Mouse (Mus musculus): Measurements from ENCODE around the gene Map3k20.
A peak's percentile ranks its signal among the peaks of the same experiment; 100 is the strongest.

Map3k20 gene

DNA sequence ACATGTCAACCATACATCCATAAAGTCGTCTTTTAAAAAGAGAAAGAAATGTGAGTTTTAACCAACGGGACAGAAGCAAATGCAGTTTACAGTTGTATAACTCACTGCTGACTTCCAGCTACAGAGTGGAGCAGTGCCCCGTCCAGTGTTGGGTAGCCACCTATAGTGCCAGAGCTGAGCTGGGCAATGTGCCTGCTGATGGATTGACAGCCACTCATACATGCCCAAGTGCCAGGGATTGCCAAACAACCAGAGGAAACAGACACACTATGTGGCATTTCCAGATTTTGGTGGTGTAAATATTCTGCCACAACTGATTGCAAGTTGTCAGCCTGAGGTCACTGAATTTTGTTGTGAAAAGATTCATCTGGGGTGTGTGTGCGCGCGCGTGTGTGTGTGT lies 139.2 kb downstream of the Map3k20 start:
- DNase-seq (ENCODE audit: low spot score): no peak

DNA sequence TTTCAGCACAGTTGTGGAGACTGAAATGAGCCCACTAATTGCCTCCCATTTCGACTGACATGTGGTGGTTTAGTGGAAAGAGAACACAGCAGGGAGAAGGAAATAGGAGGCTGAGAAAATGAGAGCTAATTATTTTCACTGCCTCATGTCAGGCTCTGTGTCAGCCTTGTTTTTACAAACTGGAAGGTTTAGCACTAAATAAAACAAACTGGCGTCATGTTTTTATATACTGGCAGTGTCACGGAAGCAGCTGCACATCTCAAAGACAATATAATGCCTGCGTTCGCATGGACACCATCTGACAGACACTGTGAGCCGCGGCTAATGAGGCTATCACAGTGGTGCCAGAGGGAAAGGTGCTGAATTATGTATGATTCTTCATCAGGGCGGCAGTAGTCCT lies 141.3 kb downstream of the Map3k20 start:
- DNase-seq (ENCODE audit: low spot score): peak; percentile 57

DNA sequence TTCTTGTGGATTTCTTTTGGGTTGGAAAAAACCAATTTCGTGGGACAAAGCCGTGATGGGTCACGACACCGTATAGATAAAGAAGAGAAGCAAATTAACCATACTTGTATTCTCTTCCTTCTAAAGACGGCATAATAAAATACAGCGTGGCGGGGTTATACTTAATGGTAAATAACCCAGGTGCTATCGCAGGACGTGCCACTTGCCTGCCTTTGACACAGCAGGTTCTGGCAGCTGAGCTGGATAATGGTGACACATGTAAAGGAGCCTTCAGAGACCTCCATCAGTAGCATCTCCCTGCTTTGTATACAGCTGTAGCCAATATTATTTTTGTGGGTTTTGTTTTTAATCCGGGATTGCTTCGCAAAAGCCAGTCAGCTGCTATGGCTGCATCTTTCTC lies 141.9 kb downstream of the Map3k20 start:
- DNase-seq (ENCODE audit: low spot score): no peak

DNA sequence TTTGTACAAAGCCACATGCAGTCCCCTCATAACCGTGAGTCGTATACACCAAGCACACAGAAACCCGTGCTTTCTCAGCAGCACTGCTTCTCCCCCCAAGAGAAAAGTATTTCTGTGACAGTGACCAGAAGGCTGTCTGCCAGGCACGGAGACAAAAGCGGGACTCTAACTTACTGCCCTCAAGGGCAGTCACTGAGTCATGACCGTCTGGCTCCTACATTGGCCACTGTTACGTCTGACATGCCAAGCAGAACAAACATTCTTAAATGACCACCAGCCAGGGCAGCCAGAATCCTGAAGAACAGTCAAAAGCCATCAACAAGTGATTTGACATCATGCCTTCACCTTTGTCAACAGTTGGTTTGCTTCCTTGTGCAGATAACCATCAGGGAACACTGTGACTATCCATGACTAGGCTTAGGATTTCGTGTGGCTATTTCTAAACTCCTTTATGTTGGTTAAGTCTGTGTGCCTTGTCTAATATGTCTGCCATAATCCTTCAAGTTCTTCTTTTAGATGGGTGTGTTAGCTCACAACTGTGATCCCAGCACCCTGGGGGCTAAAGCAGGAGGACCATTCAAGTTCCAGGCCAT lies 153.6 kb downstream of the Map3k20 start:
- DNase-seq (ENCODE audit: low spot score): no peak

DNA sequence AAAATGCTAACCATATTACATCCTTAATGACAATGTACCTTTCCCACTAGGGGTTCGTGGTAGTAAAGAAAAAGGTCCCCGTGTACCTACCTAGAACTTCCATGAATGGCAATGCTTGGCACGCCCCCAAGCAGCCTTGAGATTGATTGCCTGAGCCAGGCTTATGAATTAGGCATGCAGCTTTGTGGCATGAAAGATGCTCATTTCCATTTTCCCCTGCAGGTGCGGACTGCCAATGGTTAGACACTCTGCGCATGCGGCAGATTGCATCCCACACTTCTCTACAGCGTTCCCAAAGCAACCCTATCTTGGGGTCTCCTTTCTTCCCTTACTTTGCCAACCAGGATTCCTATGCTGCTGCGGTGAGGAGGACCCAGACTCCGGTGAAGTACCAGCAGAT lies 155.6 kb downstream of the Map3k20 start:
- DNase-seq (ENCODE audit: low spot score): no peak

DNA sequence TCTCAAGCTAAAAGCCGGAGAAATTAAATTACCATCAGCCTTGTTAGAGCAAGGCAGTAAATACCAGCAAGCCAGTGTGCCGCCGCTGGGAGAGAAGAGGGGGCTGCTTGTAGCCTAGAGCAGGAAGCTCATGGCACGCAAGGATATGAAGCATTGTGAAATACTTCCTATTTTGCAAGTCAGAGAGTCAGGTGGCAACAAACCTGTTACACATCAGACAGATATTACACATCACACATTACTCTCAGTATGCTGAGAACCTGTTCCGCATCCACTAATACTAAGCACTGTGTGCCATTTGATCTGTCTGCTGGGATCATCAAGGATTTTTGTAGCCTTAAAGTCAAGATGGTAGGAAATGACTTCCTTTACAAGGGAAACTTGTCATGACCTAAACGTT lies 157.4 kb downstream of the Map3k20 start:
- no peak for DNase-seq (ENCODE audit: low spot score)

DNA sequence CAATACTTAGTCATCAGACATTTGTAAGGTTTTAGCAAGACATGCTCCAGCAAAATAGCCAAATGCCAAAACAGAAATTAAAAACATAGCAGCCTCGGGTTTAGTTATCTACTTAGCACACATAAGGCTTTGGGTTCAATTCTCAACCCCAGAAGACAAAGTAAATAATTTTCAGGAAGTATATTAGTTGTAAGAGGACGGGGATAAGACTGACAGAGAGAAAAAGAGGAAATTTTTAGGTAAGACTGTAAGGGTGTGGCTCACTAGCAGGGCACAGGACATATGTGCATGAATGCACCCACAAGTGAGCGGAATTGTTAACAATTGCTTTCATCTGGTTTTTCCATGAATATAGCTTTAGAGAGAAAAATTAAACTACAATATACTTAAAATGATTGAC lies 158.5 kb downstream of the Map3k20 start:
- DNase-seq (ENCODE audit: low spot score): no peak

DNA sequence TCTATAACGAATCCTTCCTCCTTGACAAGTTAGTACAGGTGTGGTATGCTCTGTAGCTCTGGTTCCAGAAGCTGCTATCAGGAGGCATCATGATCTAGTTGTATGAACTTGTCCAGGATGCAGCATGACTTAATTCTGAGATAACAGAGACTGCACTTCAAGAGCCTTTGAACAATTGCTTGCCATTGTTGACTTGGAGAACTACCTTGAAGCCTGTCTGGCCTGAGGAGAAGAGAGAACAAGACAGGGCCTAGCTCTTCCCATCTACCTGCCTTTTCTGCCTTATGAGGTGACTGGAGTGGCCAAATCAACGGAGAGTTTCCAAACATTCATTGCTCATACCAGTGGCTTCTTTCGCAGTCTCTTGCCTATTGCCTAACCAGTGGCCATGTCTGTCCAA lies 160.7 kb downstream of the Map3k20 start:
- DNase-seq (ENCODE audit: low spot score): no peak

DNA sequence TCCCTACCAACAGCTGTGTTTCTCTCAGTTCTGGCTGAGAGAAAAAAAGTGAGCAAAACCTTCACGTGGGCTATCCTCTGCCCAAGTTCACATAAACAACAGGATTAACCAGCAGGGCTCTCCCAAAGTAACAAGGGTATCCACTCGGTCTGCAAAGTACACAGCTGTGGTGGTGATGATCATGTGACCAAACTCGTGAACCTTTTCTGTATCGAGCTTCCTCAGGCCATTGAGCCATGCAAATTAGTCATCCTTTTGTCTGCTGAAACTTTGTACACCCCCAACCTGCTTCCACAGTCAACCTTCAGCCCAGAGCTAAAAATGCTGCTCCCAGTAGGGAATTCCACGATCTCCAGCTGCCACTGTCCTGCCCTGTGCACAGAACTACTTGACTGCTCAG lies 161.2 kb downstream of the Map3k20 start:
- DNase-seq (ENCODE audit: low spot score): no peak

DNA sequence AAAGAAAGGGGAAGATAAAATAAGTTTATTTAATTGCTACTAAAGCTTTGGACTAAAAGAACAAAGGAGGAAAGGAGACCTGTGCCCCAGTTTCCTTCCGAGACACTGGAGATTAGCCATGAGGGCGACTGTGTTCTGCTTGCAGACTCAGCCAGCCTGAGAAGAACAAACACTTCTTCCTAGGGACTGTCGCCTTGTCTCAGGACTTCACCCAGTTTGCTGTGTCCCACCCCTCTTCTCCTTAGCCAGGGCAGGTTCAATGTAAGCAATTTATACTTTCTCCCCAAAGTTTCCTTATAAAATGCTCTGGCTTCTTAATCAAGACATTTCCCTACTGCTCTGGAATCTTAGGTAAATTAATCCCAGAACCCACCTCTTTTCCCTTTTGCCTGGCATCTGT lies 168.1 kb downstream of the Map3k20 start:
- DNase-seq (ENCODE audit: low spot score): no peak

DNA sequence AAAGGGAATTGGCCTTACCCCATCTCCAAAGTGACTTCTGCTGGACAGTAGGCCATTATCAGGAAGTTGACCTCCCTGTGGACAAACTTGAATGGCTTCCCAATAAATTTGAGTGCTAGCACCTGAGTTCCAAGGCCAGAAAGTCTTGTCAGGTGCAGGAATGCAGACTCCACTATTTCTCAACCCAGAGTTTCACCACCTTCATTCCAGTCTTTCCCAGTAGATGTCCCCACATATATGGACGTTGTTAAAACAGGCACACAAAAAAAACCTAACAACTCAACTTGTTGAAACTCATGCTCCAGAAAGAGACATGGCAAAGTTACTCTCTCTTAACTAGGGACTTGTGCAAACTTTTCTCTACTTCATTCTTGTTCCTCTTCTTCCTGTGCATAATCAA lies 170.8 kb downstream of the Map3k20 start:
- DNase-seq (ENCODE audit: low spot score): no peak

DNA sequence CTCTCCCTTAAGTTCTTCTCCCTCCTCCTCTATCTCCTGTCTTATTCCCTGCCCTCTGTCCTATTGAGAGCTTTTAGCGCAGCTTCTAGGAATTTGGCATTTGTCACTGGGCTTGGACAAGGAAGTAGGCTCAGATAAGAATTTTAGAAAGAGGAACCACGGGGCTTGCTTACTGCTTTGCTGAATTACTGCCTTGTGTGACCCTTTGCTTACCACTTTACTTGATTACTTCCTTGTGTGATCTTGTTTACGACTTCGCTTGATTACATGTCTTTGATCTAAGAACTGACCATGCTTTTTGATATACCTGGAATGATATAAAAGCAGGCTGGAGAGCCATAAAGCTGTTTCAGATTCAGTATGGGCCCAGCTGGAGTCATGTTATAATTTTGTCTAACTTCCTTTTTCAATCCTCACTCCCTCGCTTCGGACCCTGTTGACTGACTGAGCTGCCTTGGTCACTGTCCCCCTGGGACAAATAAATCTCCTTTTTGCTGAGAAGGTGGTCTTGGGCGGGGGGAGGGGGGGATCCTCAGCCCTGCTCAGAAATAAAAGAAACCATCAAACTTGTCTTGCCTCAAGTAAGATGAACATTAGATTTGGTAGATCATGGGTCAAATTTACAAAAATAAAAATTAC lies 179.1 kb downstream of the Map3k20 start:
- no peak for DNase-seq (ENCODE audit: low spot score)

DNA sequence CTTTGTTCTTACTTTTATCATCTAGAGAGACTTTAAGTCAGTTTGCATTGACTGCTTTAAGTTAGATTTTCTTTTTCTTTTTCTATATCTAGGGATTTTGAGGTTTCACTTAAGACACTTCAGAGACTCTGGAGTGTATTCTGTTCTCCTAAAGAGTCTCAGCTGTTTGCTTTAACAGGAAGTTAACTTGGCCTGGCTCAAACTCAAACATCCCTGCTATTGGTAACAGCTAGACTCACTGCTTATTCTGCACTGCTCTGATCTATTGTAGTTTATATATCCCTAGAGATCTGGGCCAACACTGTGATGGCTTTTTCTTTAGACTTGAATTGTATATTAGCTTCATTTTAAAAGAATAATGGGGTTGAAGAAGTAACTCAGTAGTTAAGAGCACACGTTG lies 182.2 kb downstream of the Map3k20 start:
- no peak for DNase-seq (ENCODE audit: low spot score)

DNA sequence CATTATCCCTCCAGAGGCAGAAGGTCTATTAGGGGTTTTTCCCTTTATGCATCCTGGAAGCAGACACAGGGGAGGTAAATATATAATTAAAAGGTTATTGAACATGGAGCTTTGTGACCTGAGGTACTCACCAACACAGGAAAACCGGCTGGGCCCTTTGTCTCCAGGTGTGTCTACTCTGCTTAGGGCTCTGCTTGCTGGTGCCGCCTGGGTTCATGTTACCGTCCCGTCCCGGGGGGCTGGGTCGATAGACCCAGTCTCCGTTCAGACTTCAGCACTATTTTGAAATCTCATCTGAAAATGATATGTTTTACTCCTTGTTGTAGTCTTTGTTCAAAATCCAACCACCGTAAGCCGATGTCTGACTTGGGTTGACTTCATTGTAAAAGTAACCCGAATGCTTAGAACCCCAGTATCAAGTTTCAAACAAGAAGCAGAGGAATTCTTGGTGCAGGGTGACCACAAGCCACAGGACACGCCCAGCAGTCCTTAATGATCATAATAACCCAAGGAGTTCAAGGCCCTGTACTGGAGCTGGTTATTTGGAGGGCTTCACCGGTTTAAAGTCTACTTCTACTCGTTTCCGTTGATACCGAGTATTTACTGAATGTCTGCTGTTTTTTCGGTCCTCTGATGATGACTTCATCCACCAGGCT lies 186.1 kb downstream of the Map3k20 start:
- DNase-seq (ENCODE audit: low spot score): no peak

DNA sequence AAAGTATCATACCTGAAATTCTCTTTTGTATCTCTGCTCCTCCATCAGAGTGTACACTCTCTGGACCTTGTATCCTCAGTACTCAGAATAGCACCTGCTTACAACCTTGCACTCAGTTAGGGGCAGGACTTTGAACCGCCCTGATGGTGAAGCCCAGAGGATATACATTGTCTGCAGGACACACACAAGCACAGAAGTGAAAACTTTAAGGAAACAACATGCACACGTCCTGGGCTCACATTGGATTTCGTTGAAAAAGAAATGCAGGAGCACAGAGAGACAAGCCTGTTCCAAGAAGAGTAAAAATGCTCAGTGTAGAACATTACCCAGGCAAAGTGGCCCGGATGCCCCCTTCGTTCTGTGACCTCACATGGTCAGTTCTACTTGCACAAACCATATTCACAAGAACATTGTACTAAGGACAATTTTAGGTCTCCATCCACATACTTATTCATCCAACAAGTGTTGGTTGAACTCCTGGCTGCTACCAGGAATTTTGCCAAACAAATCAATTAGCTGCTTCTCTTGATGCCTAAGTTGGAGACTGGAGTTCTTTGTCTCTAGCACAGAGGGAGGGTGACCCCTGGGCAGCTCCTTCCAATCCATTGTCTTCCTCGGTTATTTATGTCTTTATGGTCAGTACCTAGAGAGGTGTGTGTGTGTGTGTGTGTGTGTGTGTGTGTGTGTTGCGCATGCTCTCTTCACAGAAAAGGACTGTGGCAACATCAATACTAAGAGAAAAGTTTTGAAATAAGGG lies 189.3 kb downstream of the Map3k20 start:
- DNase-seq (ENCODE audit: low spot score): peak; percentile 60

DNA sequence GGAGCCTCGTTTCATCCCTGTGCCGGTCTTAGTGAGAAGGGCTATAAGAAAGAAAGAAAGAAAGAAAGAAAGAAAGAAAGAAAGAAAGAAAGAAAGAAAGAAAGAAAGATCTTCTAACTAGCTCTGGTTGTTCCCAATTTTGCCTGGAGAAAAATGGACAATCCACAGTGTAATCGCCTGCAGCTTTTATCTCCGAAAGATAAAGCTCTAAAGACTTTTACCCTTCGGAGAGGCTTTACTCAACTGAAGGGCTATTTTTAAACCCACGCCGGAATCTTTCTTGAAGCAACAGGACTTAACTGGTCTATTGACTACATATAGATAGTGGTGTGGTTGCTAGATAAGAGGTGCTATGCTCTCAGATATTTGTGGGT lies 190.0 kb downstream of the Map3k20 start:
- DNase-seq (ENCODE audit: low spot score): no peak

DNA sequence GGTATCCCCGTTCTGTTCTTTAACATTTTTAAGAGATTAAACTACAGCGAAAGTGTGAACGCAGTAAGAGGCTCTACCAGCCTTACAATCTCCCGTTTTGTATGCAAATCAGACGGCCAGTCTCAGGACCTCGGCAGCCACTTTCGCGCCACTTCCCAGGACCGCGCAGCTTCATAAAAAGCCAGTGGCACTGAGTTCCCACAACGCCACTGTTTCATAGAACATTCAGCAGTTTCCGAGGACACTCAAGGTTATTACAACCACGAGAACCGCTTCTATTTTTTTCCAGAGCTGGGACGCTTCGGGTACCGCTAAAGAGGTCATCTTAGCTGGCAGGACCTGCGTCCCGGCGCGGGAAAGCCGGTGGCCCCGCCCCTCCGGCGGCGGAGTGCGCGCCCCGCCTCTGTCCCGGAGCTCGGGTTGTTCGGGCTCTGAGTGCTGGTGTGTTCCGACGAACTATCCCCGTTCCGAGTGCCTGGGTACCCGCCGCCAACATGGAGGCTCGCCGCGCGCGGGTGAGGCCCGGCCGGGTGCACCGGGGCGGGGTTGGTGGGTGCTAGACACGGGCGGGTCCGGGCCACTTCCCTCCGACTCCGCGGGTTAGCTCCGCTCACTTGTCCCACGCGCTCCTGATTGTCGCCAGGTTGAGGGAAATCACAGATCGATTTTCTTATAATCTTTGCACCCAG lies 190.5 kb downstream of the Map3k20 start, which contains the start of gene Cdca7:
Cdca7 (plus strand) TSS at position 363 of the 689 bp plus-strand sequence.
- peak; percentile 92 for DNase-seq (ENCODE audit: low spot score)

DNA sequence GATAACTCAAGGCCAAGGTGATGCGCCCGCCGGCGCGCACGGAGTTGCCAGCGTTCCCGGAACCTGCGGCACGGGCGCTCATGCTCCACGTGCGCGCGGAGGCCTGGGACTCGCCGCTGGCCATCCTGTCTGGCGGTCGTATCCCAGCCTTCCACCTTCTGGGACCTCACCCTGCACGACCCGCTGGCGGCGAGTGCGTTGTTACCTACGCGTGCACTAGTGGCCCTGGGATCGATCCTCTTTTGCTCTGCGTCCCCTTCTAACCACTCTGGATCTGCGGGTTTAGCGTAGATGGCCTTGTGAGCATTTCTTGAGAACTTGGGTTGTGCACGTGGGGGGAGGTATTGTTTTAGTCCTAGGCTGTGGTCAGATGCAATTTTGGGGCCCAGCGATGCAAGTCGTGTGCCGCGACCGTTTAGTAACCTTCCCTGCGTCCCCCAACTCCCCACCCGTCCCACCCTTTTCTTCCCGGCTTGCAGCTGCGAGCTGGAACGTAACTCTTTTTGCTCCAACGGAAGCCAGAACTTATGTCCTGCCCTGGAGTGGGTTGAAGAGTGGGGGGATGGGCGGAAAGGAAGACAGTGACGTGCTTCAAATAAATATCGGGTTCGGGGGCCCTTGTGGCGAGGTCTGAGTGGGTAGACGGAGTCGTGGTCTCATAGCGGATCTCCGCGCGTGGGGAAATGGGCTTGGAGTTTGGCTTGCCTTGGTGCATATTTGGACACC lies 191.2 kb downstream of the Map3k20 start:
- DNase-seq (ENCODE audit: low spot score): peak; percentile 74

DNA sequence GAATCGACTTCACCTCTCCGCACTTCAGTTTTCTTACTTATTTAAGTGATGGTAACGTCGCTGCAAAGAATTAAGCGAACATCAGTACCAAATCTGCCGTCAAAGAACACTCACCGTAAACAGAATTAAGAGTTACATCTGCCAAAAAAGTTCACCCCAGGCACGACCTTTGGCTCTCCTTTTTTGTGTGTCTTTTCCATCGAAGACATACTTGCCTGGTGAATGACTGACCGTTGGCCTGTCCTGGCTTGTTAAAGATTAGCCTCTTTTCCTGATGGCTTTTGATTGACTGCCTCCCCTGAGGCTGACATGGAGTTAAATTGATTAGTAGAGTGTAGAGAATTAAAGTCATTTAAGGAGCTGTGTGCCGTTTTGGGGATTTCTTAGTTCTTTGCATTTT lies 191.8 kb downstream of the Map3k20 start:
- peak; percentile 38 for DNase-seq (ENCODE audit: low spot score)

DNA sequence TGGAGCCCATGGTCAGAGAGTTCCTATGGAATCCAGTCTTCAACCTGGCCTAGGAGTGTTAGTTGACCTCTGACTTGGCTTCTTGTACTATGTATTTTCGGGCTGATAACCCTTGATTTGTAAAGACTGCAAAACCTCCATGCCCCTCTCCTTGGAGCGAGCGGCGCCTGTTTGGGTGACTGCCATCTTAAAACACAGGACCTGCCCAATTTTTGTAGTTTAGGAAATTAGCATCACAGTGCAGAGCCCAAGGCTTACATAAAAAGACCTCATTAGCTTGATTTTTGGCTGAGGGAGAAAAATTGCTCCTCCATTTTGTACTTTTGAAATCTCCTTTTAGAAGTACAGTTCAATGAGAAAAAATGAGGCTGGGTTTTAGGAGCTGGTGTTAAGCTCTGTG lies 192.7 kb downstream of the Map3k20 start:
- DNase-seq (ENCODE audit: low spot score): no peak

DNA sequence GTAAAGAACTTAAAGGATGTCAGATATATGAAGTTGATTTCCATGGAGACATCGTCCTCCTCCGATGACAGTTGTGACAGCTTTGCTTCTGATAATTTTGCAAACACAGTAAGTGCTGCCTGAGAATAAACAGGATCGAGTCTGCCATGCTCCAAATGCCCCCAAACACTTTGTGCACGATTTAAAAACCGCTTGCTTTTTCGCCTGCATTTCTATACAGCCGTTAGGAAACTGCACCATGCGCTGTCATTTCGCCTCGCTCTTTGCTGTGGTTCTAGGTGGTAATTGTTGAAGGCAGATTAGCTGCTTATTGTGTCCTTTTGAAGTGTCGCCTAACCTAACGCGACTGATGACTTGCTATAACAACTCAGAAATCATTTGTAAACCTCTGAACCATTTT lies 193.5 kb downstream of the Map3k20 start:
- no peak for DNase-seq (ENCODE audit: low spot score)

DNA sequence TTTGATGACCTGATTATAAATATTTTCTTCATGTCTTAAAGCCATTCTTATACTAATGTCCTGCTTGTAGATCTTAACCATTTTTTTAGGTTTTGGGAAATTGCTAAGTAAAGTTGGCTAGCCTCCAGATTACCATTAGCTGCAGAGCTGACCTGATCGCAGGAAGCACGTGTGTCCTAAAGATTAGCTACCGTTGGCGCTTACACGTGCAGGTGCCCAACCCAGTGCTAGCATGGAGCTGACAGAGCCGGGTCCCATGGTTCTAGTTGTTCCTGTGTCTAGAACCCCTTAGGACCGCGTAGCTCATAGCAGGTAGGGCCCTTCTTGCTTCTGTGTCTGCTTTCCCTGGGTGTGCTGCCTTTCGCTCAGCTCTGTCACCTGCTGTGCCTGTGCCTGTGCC lies 194.4 kb downstream of the Map3k20 start:
- no peak for DNase-seq (ENCODE audit: low spot score)
